Mouse (Mus musculus): ENCODE measurements around the gene Grm4. TPM values are rescaled to one million over a fixed set of nuclear protein-coding genes. Genes with fewer than 3 reads are reported as not detected.

The Grm4 gene
- polyA plus RNA-seq, 1 experiment: 0.02 TPM

GRCm38 (mm10) chr17:27556315-27557011 is 35.3 kb upstream of the Grm4 start, which contains the start of gene Hmga1:
Gene Hmga1, plus strand, starts transcription at chr17:27556497.
- H3K4me1 ChIP-seq (ENCODE audit: control insufficient read depth, insufficient read depth, low read length): peaks cover 4% of the 10 kb centered on the region; the same call in 1 of the 2 replicates
- peak within 1 kb of the TSS; percentile 61 for H3K4me3 ChIP-seq (ENCODE audit: insufficient read depth, low read depth, low read length)
- TF ChIP-seq POLR2A (IDR thresholded peaks at IDR 0.05; ENCODE audit: low read depth, low read length) (peak; percentile 30), CTCF (conservative IDR thresholded peaks at IDR 0.05; ENCODE audit: insufficient read depth, insufficient read length, low read depth, low read length) (no peak)
- WGBS: under 1% methylated on average over 79 of the region's 79 CpGs
- DNase-seq: peak; percentile 88
- no peaks in the 10 kb centered on the region for H3K36me3 ChIP-seq (ENCODE audit: control insufficient read depth, insufficient read depth, low read length)
- H3K27me3 ChIP-seq (replicated peaks; ENCODE audit: control insufficient read depth, insufficient read depth, low read length): no peaks in the 10 kb centered on the region
- H3K27ac ChIP-seq (ENCODE audit: insufficient read depth, low read depth, low read length): peak within 1 kb of the TSS; percentile 48; the same call in 1 of the 2 replicates

GRCm38 (mm10) chr17:27555512-27556172 is 34.4 kb upstream of the Grm4 start:
- H3K36me3 ChIP-seq (ENCODE audit: control insufficient read depth, insufficient read depth, low read length): no peaks in the 10 kb centered on the region
- H3K4me3 ChIP-seq (ENCODE audit: insufficient read depth, low read depth, low read length): peak overlapping the region; percentile 61
- TF ChIP-seq CTCF (conservative IDR thresholded peaks at IDR 0.05; ENCODE audit: insufficient read depth, insufficient read length, low read depth, low read length) (no peak), POLR2A (IDR thresholded peaks at IDR 0.05; ENCODE audit: low read depth, low read length) (no peak)
- 2% methylated on average over 55 of the region's 55 CpGs for WGBS
- peaks cover 4% of the 10 kb centered on the region; the same call in 1 of the 2 replicates for H3K4me1 ChIP-seq (ENCODE audit: control insufficient read depth, insufficient read depth, low read length)
- H3K27me3 ChIP-seq (replicated peaks; ENCODE audit: control insufficient read depth, insufficient read depth, low read length): no peaks in the 10 kb centered on the region
- peak overlapping the region; percentile 28; the same call in 1 of the 2 replicates for H3K27ac ChIP-seq (ENCODE audit: insufficient read depth, low read depth, low read length)
- peak; percentile 74 for DNase-seq

DNA sequence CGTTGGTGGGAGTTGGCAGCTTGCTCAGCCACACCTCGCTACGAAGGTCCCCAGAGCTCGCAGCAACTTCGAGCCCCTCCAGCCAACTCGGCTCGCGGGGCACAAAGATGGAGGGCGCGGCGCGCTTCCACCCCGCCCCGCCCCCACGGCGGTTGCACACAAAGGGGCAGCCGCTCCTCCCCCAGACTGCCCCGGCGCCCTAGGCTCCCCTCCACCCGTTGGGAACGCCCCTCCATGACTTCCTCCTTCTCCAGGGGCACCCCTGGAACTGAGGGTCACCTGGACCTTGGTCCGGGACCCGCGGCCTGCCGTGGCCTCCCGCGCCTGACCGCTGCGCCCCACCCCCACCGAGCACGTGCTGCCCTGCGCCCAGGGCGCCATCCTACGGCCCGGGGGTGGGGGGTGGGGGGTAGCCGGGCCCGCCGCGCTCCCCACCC is 33.9 kb upstream of the Grm4 start:
- no peak overlapping the region for H3K27ac ChIP-seq (ENCODE audit: insufficient read depth, low read depth, low read length)
- peak overlapping the region; percentile 38 for H3K4me3 ChIP-seq (ENCODE audit: insufficient read depth, low read depth, low read length)
- peaks cover 4% of the 10 kb centered on the region; the same call in 1 of the 2 replicates for H3K4me1 ChIP-seq (ENCODE audit: control insufficient read depth, insufficient read depth, low read length)
- no peaks in the 10 kb centered on the region for H3K36me3 ChIP-seq (ENCODE audit: control insufficient read depth, insufficient read depth, low read length)
- peak; percentile 24 for DNase-seq
- TF ChIP-seq CTCF (conservative IDR thresholded peaks at IDR 0.05; ENCODE audit: insufficient read depth, insufficient read length, low read depth, low read length) (no peak), POLR2A (IDR thresholded peaks at IDR 0.05; ENCODE audit: low read depth, low read length) (no peak)
- H3K27me3 ChIP-seq (replicated peaks; ENCODE audit: control insufficient read depth, insufficient read depth, low read length): no peaks in the 10 kb centered on the region
- WGBS: 10% methylated on average over 39 of the region's 39 CpGs

- TF ChIP-seq POLR2A (IDR thresholded peaks at IDR 0.05; ENCODE audit: low read depth, low read length): no peak
- no peak for TF ChIP-seq CTCF (conservative IDR thresholded peaks at IDR 0.05; ENCODE audit: insufficient read depth, insufficient read length, low read depth, low read length)
- no peak overlapping the region for H3K4me3 ChIP-seq (ENCODE audit: insufficient read depth, low read depth, low read length)
- DNase-seq: peak; percentile 47
These were observed 33.1 kb upstream of the Grm4 start for GRCm38 (mm10) chr17:27554062-27554960.

GRCm38 (mm10) chr17:27552215-27553201 is 31.3 kb upstream of the Grm4 start:
- H3K27ac ChIP-seq (ENCODE audit: insufficient read depth, low read depth, low read length): no peak overlapping the region
- peaks cover 4% of the 10 kb centered on the region; the same call in 1 of the 2 replicates for H3K4me1 ChIP-seq (ENCODE audit: control insufficient read depth, insufficient read depth, low read length)
- TF ChIP-seq CTCF (conservative IDR thresholded peaks at IDR 0.05; ENCODE audit: insufficient read depth, insufficient read length, low read depth, low read length) (no peak), POLR2A (IDR thresholded peaks at IDR 0.05; ENCODE audit: low read depth, low read length) (no peak)
- H3K27me3 ChIP-seq (replicated peaks; ENCODE audit: control insufficient read depth, insufficient read depth, low read length): no peaks in the 10 kb centered on the region
- DNase-seq: peak; percentile 38
- 73% methylated on average over 23 of the region's 23 CpGs for WGBS
- no peak overlapping the region for H3K4me3 ChIP-seq (ENCODE audit: insufficient read depth, low read depth, low read length)
- no peaks in the 10 kb centered on the region for H3K36me3 ChIP-seq (ENCODE audit: control insufficient read depth, insufficient read depth, low read length)

More at GRCm38 (mm10) chr17:27554062-27554960, 33.1 kb upstream of the Grm4 start:
- Histone ChIP-seq H3K36me3 (ENCODE audit: control insufficient read depth, insufficient read depth, low read length) (no peaks in the 10 kb centered on the region), H3K27me3 (replicated peaks; ENCODE audit: control insufficient read depth, insufficient read depth, low read length) (no peaks in the 10 kb centered on the region), H3K27ac (ENCODE audit: insufficient read depth, low read depth, low read length) (peak overlapping the region; percentile 21; the same call in 1 of the 2 replicates), H3K4me1 (ENCODE audit: control insufficient read depth, insufficient read depth, low read length) (peaks cover 4% of the 10 kb centered on the region; the same call in 1 of the 2 replicates)
- 72% methylated on average over 20 of the region's 20 CpGs for WGBS

Measured in kidney, adult 2 months (tissue).